Mouse (Mus musculus): ENCODE data around the gene Mgat4e. TPM values are rescaled to one million over a fixed set of nuclear protein-coding genes. Genes with fewer than 3 reads are reported as not detected.
A peak's percentile ranks its signal among the peaks of the same experiment; 100 is the strongest.

Mgat4e gene
- total and polyA plus RNA-seq, 2 experiments from 2014 or later = not detected

DNA sequence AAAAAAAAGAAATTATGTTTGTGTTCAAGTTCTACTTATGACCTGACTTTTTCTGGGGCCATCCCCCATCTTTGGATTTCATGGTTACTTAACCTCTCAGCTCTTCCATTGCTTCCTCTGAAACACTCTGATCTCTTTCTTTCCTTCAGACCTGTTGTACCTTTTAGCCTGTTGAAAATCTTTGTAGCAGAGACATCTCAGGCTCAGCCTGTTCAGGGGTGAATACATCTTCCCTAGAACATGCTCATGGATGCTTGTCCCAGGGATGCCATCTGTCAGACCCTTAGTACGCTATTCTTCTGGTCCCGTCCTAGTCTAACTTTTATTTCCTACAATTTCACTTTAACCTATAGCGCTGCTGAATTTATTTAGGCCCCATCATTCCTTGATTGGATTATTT, 9.7 kb upstream of the Mgat4e start:
- H3K27ac ChIP-seq (ENCODE audit: low read depth, low read length) = no peak overlapping the region; the same call in 1 of the 2 replicates
- no peak for ATAC-seq (ENCODE audit: low FRiP score)
- 72% methylated on average over 3 of the region's 3 CpGs for WGBS

GRCm38 (mm10) chr1:134558511-134558910, 9.0 kb upstream of the Mgat4e start:
- no peak for TF ChIP-seq CTCF (IDR thresholded peaks at IDR 0.05)
- ATAC-seq (ENCODE audit: low FRiP score) (no peak), DNase-seq (ENCODE audit: low spot score) (no peak)
- peaks cover 4% of the 10 kb centered on the region; the same call in 1 of the 2 replicates for H3K4me1 ChIP-seq (ENCODE audit: insufficient read depth, low read length)
- H3K4me3 ChIP-seq (ENCODE audit: low read depth, low read length) = no peak overlapping the region
- no peak overlapping the region for H3K4me2 ChIP-seq (ENCODE audit: low read depth, low read length, poor library complexity, severe bottlenecking)
- H3K9ac ChIP-seq (replicated peaks; ENCODE audit: low read length, poor library complexity, severe bottlenecking) = no peak overlapping the region
- H3K27ac ChIP-seq (ENCODE audit: low read depth, low read length) = no peak overlapping the region
- WGBS = 40% methylated on average over 5 of the region's 5 CpGs
- H3K36me3 ChIP-seq (ENCODE audit: insufficient read depth, low read length) = no peaks in the 10 kb centered on the region
- H3K9me3 ChIP-seq (ENCODE audit: low read length) = no peaks in the 10 kb centered on the region
- H3K27me3 ChIP-seq (ENCODE audit: insufficient read depth, low read length) = no peaks in the 10 kb centered on the region

More for the DNA sequence above, 9.7 kb upstream of the Mgat4e start:
- Histone ChIP-seq H3K36me3 (ENCODE audit: insufficient read depth, low read length) (no peaks in the 10 kb centered on the region), H3K4me2 (ENCODE audit: low read depth, low read length, poor library complexity, severe bottlenecking) (no peak overlapping the region), H3K27me3 (ENCODE audit: insufficient read depth, low read length) (no peaks in the 10 kb centered on the region), H3K9ac (replicated peaks; ENCODE audit: low read length, poor library complexity, severe bottlenecking) (no peak overlapping the region), H3K4me1 (ENCODE audit: insufficient read depth, low read length) (peaks cover 8% of the 10 kb centered on the region; the same call in 1 of the 2 replicates), H3K9me3 (ENCODE audit: low read length) (no peaks in the 10 kb centered on the region), H3K4me3 (ENCODE audit: low read depth, low read length) (peak overlapping the region; percentile 100; the same call in 1 of the 2 replicates)
- TF ChIP-seq CTCF (IDR thresholded peaks at IDR 0.05) = no peak
- no peak for DNase-seq (ENCODE audit: low spot score)

DNA sequence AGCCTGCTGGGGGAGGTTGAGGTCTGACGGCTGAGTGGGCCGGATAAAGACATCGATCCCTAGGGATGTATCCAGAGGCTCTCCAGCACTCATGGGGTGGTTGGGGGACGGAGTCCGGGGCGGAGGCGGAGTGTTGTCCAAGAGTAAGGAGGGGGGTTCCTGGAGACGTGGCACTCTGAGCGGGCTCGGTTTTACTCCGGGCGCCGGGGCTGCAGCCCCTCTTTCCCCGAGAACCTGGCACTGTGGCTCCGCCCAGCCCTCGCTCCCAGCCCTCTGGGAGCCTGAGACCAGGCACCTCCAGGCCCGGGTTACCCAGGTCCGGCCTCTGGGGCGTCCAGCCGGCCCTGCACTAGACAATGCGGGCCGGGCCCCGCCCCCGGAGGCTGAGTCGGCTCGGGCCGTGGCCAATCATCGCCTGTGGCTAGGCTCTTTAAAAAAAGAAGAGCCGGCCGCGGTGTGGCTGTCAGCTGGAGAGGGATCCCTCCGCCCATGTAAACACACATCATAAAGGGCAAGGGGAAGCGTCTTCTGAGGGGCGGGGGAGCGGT, 7.3 kb upstream of the Mgat4e start:
- Histone ChIP-seq H3K27me3 (ENCODE audit: insufficient read depth, low read length) (no peaks in the 10 kb centered on the region), H3K4me1 (ENCODE audit: insufficient read depth, low read length) (no peaks in the 10 kb centered on the region), H3K27ac (ENCODE audit: low read depth, low read length) (peak overlapping the region; percentile 93), H3K9ac (replicated peaks; ENCODE audit: low read length, poor library complexity, severe bottlenecking) (peak overlapping the region; percentile 84), H3K36me3 (ENCODE audit: insufficient read depth, low read length) (no peaks in the 10 kb centered on the region), H3K4me2 (ENCODE audit: low read depth, low read length, poor library complexity, severe bottlenecking) (peak overlapping the region; percentile 91), H3K4me3 (ENCODE audit: low read depth, low read length) (peak overlapping the region; percentile 63), H3K9me3 (ENCODE audit: low read length) (no peaks in the 10 kb centered on the region)
- no peak for TF ChIP-seq CTCF (IDR thresholded peaks at IDR 0.05)
- DNase-seq (ENCODE audit: low spot score) = peak; percentile 99
- peak; percentile 93 for ATAC-seq (ENCODE audit: low FRiP score)
- under 1% methylated on average over 35 of the region's 35 CpGs for WGBS

- H3K4me2 ChIP-seq (ENCODE audit: low read depth, low read length, poor library complexity, severe bottlenecking) = peak overlapping the region; percentile 91
- DNase-seq (ENCODE audit: low spot score) (peak; percentile 75), ATAC-seq (ENCODE audit: low FRiP score) (peak; percentile 65)
- no peaks in the 10 kb centered on the region for H3K4me1 ChIP-seq (ENCODE audit: insufficient read depth, low read length)
- H3K9ac ChIP-seq (replicated peaks; ENCODE audit: low read length, poor library complexity, severe bottlenecking) = peak overlapping the region; percentile 84
- no peaks in the 10 kb centered on the region for H3K27me3 ChIP-seq (ENCODE audit: insufficient read depth, low read length)
- H3K9me3 ChIP-seq (ENCODE audit: low read length) = no peaks in the 10 kb centered on the region
- H3K36me3 ChIP-seq (ENCODE audit: insufficient read depth, low read length) = no peaks in the 10 kb centered on the region
- under 1% methylated on average over 46 of the region's 46 CpGs for WGBS
- H3K4me3 ChIP-seq (ENCODE audit: low read depth, low read length) = peak overlapping the region; percentile 63
- no peak; the same call in 1 of the 2 replicates for TF ChIP-seq CTCF (IDR thresholded peaks at IDR 0.05)
- H3K27ac ChIP-seq (ENCODE audit: low read depth, low read length) = peak overlapping the region; percentile 93
These were observed 6.6 kb upstream of the Mgat4e start for GRCm38 (mm10) chr1:134555871-134556670.

DNA sequence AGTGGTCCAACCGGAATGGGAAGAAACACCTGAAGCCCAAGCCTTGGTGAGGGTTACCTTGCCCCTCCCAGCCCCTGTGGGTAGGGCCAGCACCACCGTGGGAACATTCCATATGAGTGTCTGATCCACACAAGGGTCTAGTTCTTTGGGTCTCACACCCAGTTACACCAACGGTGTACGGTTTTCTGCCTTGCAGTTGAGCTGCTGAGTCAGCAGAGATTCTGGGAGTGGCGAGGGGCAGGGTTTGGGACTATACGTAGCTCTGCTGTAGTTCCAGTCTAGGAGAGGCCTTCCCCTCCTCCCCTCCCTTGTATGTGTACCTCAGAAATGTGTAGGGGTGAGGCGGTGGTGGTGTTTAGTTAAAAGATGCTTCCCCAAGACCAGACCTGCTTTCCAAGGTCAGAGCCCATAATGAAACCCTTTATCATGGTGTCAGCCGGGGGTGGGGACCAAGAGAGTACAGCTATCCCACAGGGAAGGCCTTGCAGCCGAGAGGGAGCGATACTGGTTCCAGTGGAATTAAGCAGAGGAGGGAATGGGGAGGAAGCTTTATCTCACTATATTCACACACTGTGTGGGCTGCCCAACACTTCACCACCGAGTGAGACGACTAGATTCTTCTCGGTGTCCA, 5.9 kb upstream of the Mgat4e start:
- ATAC-seq (ENCODE audit: low FRiP score) = no peak
- Histone ChIP-seq H3K27me3 (ENCODE audit: insufficient read depth, low read length) (no peaks in the 10 kb centered on the region), H3K4me2 (ENCODE audit: low read depth, low read length, poor library complexity, severe bottlenecking) (peak overlapping the region; percentile 91), H3K4me1 (ENCODE audit: insufficient read depth, low read length) (no peaks in the 10 kb centered on the region), H3K27ac (ENCODE audit: low read depth, low read length) (no peak overlapping the region), H3K4me3 (ENCODE audit: low read depth, low read length) (no peak overlapping the region), H3K9me3 (ENCODE audit: low read length) (no peaks in the 10 kb centered on the region), H3K36me3 (ENCODE audit: insufficient read depth, low read length) (no peaks in the 10 kb centered on the region), H3K9ac (replicated peaks; ENCODE audit: low read length, poor library complexity, severe bottlenecking) (no peak overlapping the region)
- TF ChIP-seq CTCF (IDR thresholded peaks at IDR 0.05) = no peak
- WGBS = 35% methylated on average over 13 of the region's 13 CpGs
- DNase-seq (ENCODE audit: low spot score) = no peak

DNA sequence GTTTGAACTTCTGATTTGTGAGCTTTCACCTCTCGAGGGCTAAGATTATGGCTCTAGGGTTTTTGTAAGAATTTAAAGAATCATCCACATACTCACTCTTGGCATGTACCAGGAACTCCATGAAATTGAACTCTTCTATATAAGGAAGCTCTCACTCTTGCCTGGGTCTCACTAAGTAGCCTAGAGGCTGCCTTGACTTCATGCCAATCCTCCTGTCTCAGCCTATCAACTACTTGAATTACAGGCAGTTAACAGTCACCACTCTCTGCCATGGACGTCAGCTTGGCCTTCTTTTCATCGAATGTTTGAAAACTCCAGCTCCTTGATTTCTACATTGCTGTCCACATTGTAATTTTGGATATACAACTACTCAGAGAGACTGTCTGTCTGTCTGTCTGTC, 2.9 kb upstream of the Mgat4e start:
- H3K9ac ChIP-seq (replicated peaks; ENCODE audit: low read length, poor library complexity, severe bottlenecking) = no peak overlapping the region
- TF ChIP-seq CTCF (IDR thresholded peaks at IDR 0.05) = no peak
- no peak for ATAC-seq (ENCODE audit: low FRiP score)

More for the DNA sequence above, 2.9 kb upstream of the Mgat4e start:
- no peaks in the 10 kb centered on the region for H3K9me3 ChIP-seq (ENCODE audit: low read length)
- H3K4me1 ChIP-seq (ENCODE audit: insufficient read depth, low read length) = no peaks in the 10 kb centered on the region
- H3K27me3 ChIP-seq (ENCODE audit: insufficient read depth, low read length) = no peaks in the 10 kb centered on the region
- H3K27ac ChIP-seq (ENCODE audit: low read depth, low read length) = no peak overlapping the region
- 74% methylated on average over 3 of the region's 3 CpGs for WGBS
- DNase-seq (ENCODE audit: low spot score) = no peak
- no peak overlapping the region for H3K4me3 ChIP-seq (ENCODE audit: low read depth, low read length)
- no peak overlapping the region for H3K4me2 ChIP-seq (ENCODE audit: low read depth, low read length, poor library complexity, severe bottlenecking)
- H3K36me3 ChIP-seq (ENCODE audit: insufficient read depth, low read length) = no peaks in the 10 kb centered on the region

Measured in midbrain, postnatal 0 days (tissue).